Mouse (Mus musculus) heart, postnatal 10 days (tissue): ENCODE data around the gene Zik1. TPM values are rescaled to one million over a fixed set of nuclear protein-coding genes. Genes with fewer than 3 reads are reported as not detected.
A peak's percentile ranks its signal among the peaks of the same experiment; 100 is the strongest.

ENCODE experiments used
- DNase-seq, 2 experiments: peaks; one replicate each; pipeline ENCODE4 v3.0.0; 2021
- intact Hi-C: fragments of 180-260 bp; cut with DNase I; formaldehyde crosslinking; loops from one replicate; pipeline ENCODE4 v1.15.1; 2025
- total RNA-seq, 2 experiments: library from RNA; stranded (reverse); gene quantifications; 2 replicates each; pipeline ENCODE4 v1.2.3; 2021

The Zik1 gene
- 1 to 10 TPM; 2.5 to 3.3 TPM for total RNA-seq

GRCm38 (mm10) chr7:10494786-10495521 is at the start of gene Zik1:
Zik1 (minus strand) TSS chr7:10495394.
- peak; percentile 76 to 84 for DNase-seq
- intact Hi-C loops = no loop called here

GRCm38 (mm10) chr7:10495578-10495977 is 384 bp upstream of the Zik1 start:
- intact Hi-C loops = no loop called here

GRCm38 (mm10) chr7:10480588-10481233 is 14.5 kb downstream of the Zik1 start:
- intact Hi-C loops = loop anchor here (10.0 kb wide), 1 partner anchor 2004 kb away; no protein-coding TSS in a partner anchor
- no peak for DNase-seq

More at GRCm38 (mm10) chr7:10495578-10495977, 384 bp upstream of the Zik1 start:
- no peak for DNase-seq

- DNase-seq = no peak
- intact Hi-C loops = loop anchor here (10.0 kb wide), 1 partner anchor 2005 kb away; no protein-coding TSS in a partner anchor
Measured at GRCm38 (mm10) chr7:10479813-10480212, 15.4 kb downstream of the Zik1 start.

- no peak for DNase-seq
- intact Hi-C loops = loop anchor here (10.0 kb wide), 2 partner anchors 47 to 63 kb away; no protein-coding TSS in a partner anchor
Measured at GRCm38 (mm10) chr7:10458166-10458565, 37.0 kb downstream of the Zik1 start.

- intact Hi-C loops = no loop called here
- DNase-seq = no peak
Measured at GRCm38 (mm10) chr7:10443031-10443430, 52.2 kb downstream of the Zik1 start, which contains the start of gene Vmn1r67. Vmn1r67 (plus strand) TSS chr7:10443331.

Other genes starting within 250 kb of the Zik1 start
- gene Vmn1r66, start 217.4 kb downstream of the Zik1 start, total RNA-seq = not detected
- not detected for gene Vmn1r67, start 52.1 kb downstream of the Zik1 start, total RNA-seq
- not detected for gene Vmn1r68, start 63.1 kb upstream of the Zik1 start, total RNA-seq
- gene Vmn1r69, start 118.3 kb upstream of the Zik1 start, total RNA-seq = not detected
- gene Vmn1r70, start 136.1 kb upstream of the Zik1 start, total RNA-seq = not detected
- not detected for gene Nlrp4b, start 192.4 kb upstream of the Zik1 start, total RNA-seq